Mouse (Mus musculus) ES-E14 (cell line): ENCODE data around the gene Slc39a7.

Experiments
- CHD2 ChIP-seq: IDR thresholded peaks from 2 replicates; pipeline ENCODE4 v1.6.1; 2014; ENCODE audit warnings: mild to moderate bottlenecking, low read depth, low read length, inconsistent platforms
- MAFK ChIP-seq: IDR thresholded peaks from 2 replicates; pipeline ENCODE4 v1.6.1; 2014; ENCODE audit warnings: mild to moderate bottlenecking, low read depth, low read length, inconsistent platforms; ENCODE audit not compliant: insufficient read depth
- ZC3H11A ChIP-seq: IDR thresholded peaks from 2 replicates; pipeline ENCODE4 v1.6.1; 2012; ENCODE audit warnings: low read depth, mild to moderate bottlenecking, inconsistent platforms, low read length, borderline replicate concordance
- ZNF384 ChIP-seq: IDR thresholded peaks from 2 replicates; pipeline ENCODE4 v1.6.1; 2012; ENCODE audit warnings: low read depth, low read length, inconsistent platforms

DNA sequence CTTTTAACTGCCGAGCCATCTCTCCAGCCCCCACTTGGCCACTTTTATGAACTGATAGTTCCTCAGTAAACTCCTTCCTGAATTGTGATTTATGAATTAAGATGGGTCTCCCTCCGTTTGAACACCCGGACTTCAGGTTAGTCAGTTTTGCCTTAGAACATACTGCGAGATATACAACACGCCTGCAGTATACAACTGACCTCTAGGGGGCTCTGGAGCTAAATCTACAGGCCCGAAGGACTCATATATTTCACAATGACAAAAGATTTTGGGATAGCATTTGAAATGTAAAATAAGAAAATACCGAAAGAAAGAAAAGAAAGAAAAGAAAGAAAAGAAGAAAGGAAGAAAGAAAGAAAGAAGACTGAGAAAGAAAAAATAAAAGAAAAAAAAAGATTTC lies 43.8 kb upstream of the Slc39a7 start:
- no peak for TF ChIP-seq MAFK
- no peak for TF ChIP-seq CHD2
- TF ChIP-seq ZC3H11A, result no peak
- no peak for TF ChIP-seq ZNF384
